Mouse (Mus musculus): ENCODE results near the gene Olfr16. TPM values are rescaled to one million over a fixed set of nuclear protein-coding genes. Genes with fewer than 3 reads are reported as not detected.

Gene Olfr16
- total and polyA plus RNA-seq, 3 experiments, result not detected

- Histone ChIP-seq H3K36me3 (ENCODE audit: control insufficient read depth in 1 of 2, insufficient read depth in 2 of 2, low read length in 2 of 2) (no peaks in the 10 kb centered on the region), H3K4me3 (ENCODE audit: control insufficient read depth in 1 of 2, insufficient read depth in 1 of 2, low read depth in 2 of 2, low read length in 2 of 2) (no peak overlapping the region), H3K79me2 (ENCODE audit: control insufficient read depth, insufficient read depth, low read length, poor library complexity) (no peaks in the 10 kb centered on the region), H3K27me3 (ENCODE audit: control insufficient read depth in 1 of 2, insufficient read depth in 2 of 2, low read length in 2 of 2) (no peaks in the 10 kb centered on the region), H3K27ac (ENCODE audit: control insufficient read depth, low read depth, low read length) (no peak overlapping the region), H3K9me3 (replicated peaks; ENCODE audit: insufficient read depth, low read length) (no peaks in the 10 kb centered on the region), H3K9ac (ENCODE audit: control insufficient read depth, low read depth, low read length, poor library complexity, severe bottlenecking) (no peak overlapping the region), H3K4me1 (ENCODE audit: control insufficient read depth in 1 of 2, insufficient read depth in 2 of 2, low read length in 2 of 2) (no peaks in the 10 kb centered on the region; a peak in 1 of 4 replicates)
- peak; percentile 1 for DNase-seq (ENCODE audit: low read depth, low spot score)
- TF ChIP-seq MYC (IDR thresholded peaks at IDR 0.05; ENCODE audit: low read depth, low read length) (no peak), RCOR1 (IDR thresholded peaks at IDR 0.05; ENCODE audit: low read depth, low read length) (no peak), UBTF (IDR thresholded peaks at IDR 0.05; ENCODE audit: borderline replicate concordance, insufficient read depth, low read depth, low read length) (no peak), HCFC1 (IDR thresholded peaks at IDR 0.05; ENCODE audit: low read depth, low read length) (no peak), MEF2A (IDR thresholded peaks at IDR 0.05; ENCODE audit: extremely low read depth, insufficient replicate concordance, low read depth, low read length, poor library complexity, severe bottlenecking) (no peak), EP300 (IDR thresholded peaks at IDR 0.05; ENCODE audit: low read depth in 1 of 2, low read length in 2 of 2) (no peak), E2F4 (IDR thresholded peaks at IDR 0.05; ENCODE audit: borderline replicate concordance, low read depth, low read length) (no peak)
These were observed 31.8 kb upstream of the Olfr16 start for GRCm38 (mm10) chr1:172918450-172918849.

- Histone ChIP-seq H3K36me3 (ENCODE audit: control insufficient read depth in 1 of 2, insufficient read depth in 2 of 2, low read length in 2 of 2) (no peaks in the 10 kb centered on the region), H3K9me3 (replicated peaks; ENCODE audit: insufficient read depth, low read length) (no peaks in the 10 kb centered on the region), H3K27ac (ENCODE audit: control insufficient read depth, low read depth, low read length) (no peak overlapping the region), H3K9ac (ENCODE audit: control insufficient read depth, low read depth, low read length, poor library complexity, severe bottlenecking) (no peak overlapping the region), H3K79me2 (ENCODE audit: control insufficient read depth, insufficient read depth, low read length, poor library complexity) (no peaks in the 10 kb centered on the region), H3K27me3 (ENCODE audit: control insufficient read depth in 1 of 2, insufficient read depth in 2 of 2, low read length in 2 of 2) (no peaks in the 10 kb centered on the region), H3K4me3 (ENCODE audit: control insufficient read depth in 1 of 2, insufficient read depth in 1 of 2, low read depth in 2 of 2, low read length in 2 of 2) (no peak overlapping the region), H3K4me1 (ENCODE audit: control insufficient read depth in 1 of 2, insufficient read depth in 2 of 2, low read length in 2 of 2) (no peaks in the 10 kb centered on the region)
- TF ChIP-seq CTCF (IDR thresholded peaks at IDR 0.05 in 2 of 3, conservative IDR thresholded peaks at IDR 0.05 in 1 of 3; ENCODE audit: control insufficient read depth in 1 of 3, insufficient read depth in 1 of 3, low read depth in 2 of 3, low read length in 3 of 3, poor library complexity in 1 of 3, severe bottlenecking in 1 of 3) (no peak), ETS1 (IDR thresholded peaks at IDR 0.05; ENCODE audit: low read depth, low read length) (no peak)
- DNase-seq (ENCODE audit: low read depth, low spot score), result no peak
These were observed 18.0 kb upstream of the Olfr16 start for GRCm38 (mm10) chr1:172932197-172932596.

- no peak for DNase-seq (ENCODE audit: low read depth, low spot score)
- TF ChIP-seq TAL1 (IDR thresholded peaks at IDR 0.05; ENCODE audit: low read length) (no peak), MYC (IDR thresholded peaks at IDR 0.05; ENCODE audit: low read depth, low read length) (no peak), ZNF384 (IDR thresholded peaks at IDR 0.05; ENCODE audit: low read depth, low read length) (no peak), ZC3H11A (IDR thresholded peaks at IDR 0.05; ENCODE audit: low read depth, low read length) (no peak), SMC3 (IDR thresholded peaks at IDR 0.05; ENCODE audit: low read depth, low read length) (no peak), CHD1 (IDR thresholded peaks at IDR 0.05; ENCODE audit: low read depth, low read length) (no peak), SIN3A (IDR thresholded peaks at IDR 0.05; ENCODE audit: low read length) (no peak), POLR2A (IDR thresholded peaks at IDR 0.05; ENCODE audit: control insufficient read depth in 1 of 2, insufficient read depth in 1 of 2, low read depth in 1 of 2, low read length in 2 of 2, poor library complexity in 1 of 2) (no peak), POLR2AphosphoS5 (IDR thresholded peaks at IDR 0.05; ENCODE audit: borderline replicate concordance, low read depth, low read length) (no peak), MXI1 (IDR thresholded peaks at IDR 0.05; ENCODE audit: low read depth, low read length) (no peak), USF1 (IDR thresholded peaks at IDR 0.05; ENCODE audit: low read depth, low read length) (no peak), MYB (IDR thresholded peaks at IDR 0.05; ENCODE audit: low read depth, low read length) (no peak), TCF12 (IDR thresholded peaks at IDR 0.05; ENCODE audit: low read depth, low read length) (no peak), MAX (IDR thresholded peaks at IDR 0.05; ENCODE audit: low read length) (no peak), POLR2AphosphoS2 (IDR thresholded peaks at IDR 0.05; ENCODE audit: low read length) (no peak)
- Histone ChIP-seq H3K36me3 (ENCODE audit: control insufficient read depth in 1 of 2, insufficient read depth in 2 of 2, low read length in 2 of 2) (no peaks in the 10 kb centered on the region), H3K4me1 (ENCODE audit: control insufficient read depth in 1 of 2, insufficient read depth in 2 of 2, low read length in 2 of 2) (no peaks in the 10 kb centered on the region), H3K9ac (ENCODE audit: control insufficient read depth, low read depth, low read length, poor library complexity, severe bottlenecking) (no peak overlapping the region), H3K27ac (ENCODE audit: control insufficient read depth, low read depth, low read length) (no peak overlapping the region), H3K79me2 (ENCODE audit: control insufficient read depth, insufficient read depth, low read length, poor library complexity) (no peaks in the 10 kb centered on the region), H3K27me3 (ENCODE audit: control insufficient read depth in 1 of 2, insufficient read depth in 2 of 2, low read length in 2 of 2) (no peaks in the 10 kb centered on the region), H3K9me3 (replicated peaks; ENCODE audit: insufficient read depth, low read length) (no peaks in the 10 kb centered on the region), H3K4me3 (ENCODE audit: control insufficient read depth in 1 of 2, insufficient read depth in 1 of 2, low read depth in 2 of 2, low read length in 2 of 2) (no peak overlapping the region)
These were observed 1.0 kb downstream of the Olfr16 start for GRCm38 (mm10) chr1:172951171-172951720.
